Mouse (Mus musculus): ENCODE results near the gene Elf2. TPM values are rescaled to one million over a fixed set of nuclear protein-coding genes. Genes with fewer than 3 reads are reported as not detected.
A peak's percentile ranks its signal among the peaks of the same experiment; 100 is the strongest.

Elf2 gene
- polyA plus RNA-seq, 1 experiment from 2014 or later: 69.6 TPM

GRCm38 (mm10) chr3:51377878-51378664 lies 37.6 kb upstream of the Elf2 start:
- H3K27me3 ChIP-seq: no peaks in the 10 kb centered on the region
- ChIA-PET CTCF (no interaction called here), POLR2A (no interaction called here)
- peak; percentile 66 for ATAC-seq
- no peak for DNase-seq (ENCODE audit: low read depth, low spot score)
- in situ Hi-C loops (cut with MboI; ENCODE audit: low pct_unique_long_range_greater_than_20kb): loop anchor here (5.0 to 10.0 kb wide), 3 partner anchors 34 to 867 kb away; no protein-coding TSS in a partner anchor
- TF ChIP-seq CTCF (IDR thresholded peaks at IDR 0.05): peak; percentile 71

DNA sequence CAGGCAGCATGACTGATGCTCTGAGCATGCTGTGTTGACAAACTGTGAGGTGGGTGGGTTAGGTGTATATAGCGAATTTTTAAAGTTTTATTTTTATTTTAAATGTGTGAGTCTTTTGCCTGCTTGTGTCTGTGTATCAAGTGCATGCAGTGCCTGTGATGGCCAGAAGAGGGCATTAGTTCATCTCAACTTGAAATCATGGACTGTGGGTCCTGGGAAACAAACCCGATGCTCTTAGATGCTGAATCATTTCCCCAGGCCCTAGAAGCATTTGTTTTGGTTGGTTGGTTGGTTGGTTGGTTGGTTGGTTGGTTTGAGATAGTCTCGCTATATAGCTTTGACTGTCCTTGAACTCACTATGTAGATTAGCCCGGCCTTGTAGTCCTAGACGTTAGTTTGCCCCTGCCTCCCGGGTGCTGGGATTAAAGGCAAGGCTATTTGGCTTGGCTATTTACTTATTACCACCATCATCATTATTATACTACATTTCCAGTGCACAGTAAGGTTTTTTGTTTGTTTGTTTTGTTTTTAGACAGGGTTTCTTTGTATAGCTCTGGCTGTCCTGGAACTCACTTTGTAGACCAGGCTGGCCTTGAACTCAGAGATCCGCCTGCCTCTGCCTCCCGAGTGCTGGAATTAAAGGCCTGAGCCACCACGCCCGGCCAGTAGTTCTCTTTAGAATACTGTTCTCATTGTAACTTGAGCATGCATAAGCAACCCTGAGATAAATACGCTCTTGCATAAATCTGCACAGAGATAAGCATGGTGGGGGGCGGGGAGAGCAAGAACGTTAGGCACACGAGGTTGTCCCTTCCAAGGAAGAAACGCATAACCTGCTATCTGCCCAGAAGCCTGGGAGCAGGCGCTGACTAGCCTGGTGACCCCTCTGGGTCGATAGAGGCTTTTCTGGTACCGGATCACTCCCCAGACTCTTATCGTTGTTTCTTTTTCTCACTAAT lies 35.1 kb upstream of the Elf2 start:
- ChIA-PET CTCF (interaction anchor here (0.7 to 8.5 kb wide), 11 partner anchors 9 to 141 kb away, joined by 3 to 89 read pairs (median 4); partner anchors contain the start of genes Naa15 and Ndufc1), POLR2A (interaction anchor here (0.6 to 0.7 kb wide), 2 partner anchors 30 to 1121 kb away, joined by 3 read pairs; no protein-coding TSS in a partner anchor)
- DNase-seq (ENCODE audit: low read depth, low spot score): no peak
- in situ Hi-C loops (cut with MboI; ENCODE audit: low pct_unique_long_range_greater_than_20kb): loop anchor here (5.0 to 10.0 kb wide), 3 partner anchors 37 to 869 kb away; no protein-coding TSS in a partner anchor
- no peaks in the 10 kb centered on the region for H3K27me3 ChIP-seq
- no peak for ATAC-seq
- peak; percentile 90 for TF ChIP-seq CTCF (IDR thresholded peaks at IDR 0.05)

- ATAC-seq (no peak), DNase-seq (ENCODE audit: low read depth, low spot score) (no peak)
- ChIA-PET POLR2A (interaction anchor here (0.6 to 1.3 kb wide), 3 partner anchors 11 to 37 kb away, joined by 3 to 4 read pairs (median 4); partner anchors contain the start of gene Ndufc1), CTCF (interaction anchor here (1.0 to 8.5 kb wide), 6 partner anchors 9 to 37 kb away, joined by 3 to 89 read pairs (median 4); partner anchors contain the start of genes Mgarp, Naa15 and Ndufc1)
- peak; percentile 53 for TF ChIP-seq CTCF (IDR thresholded peaks at IDR 0.05)
- in situ Hi-C loops (cut with MboI; ENCODE audit: low pct_unique_long_range_greater_than_20kb): loop anchor here (10.0 kb wide), 1 partner anchor 871 kb away; no protein-coding TSS in a partner anchor
- no peaks in the 10 kb centered on the region for H3K27me3 ChIP-seq
These were observed 33.1 kb upstream of the Elf2 start for GRCm38 (mm10) chr3:51373544-51373943.

DNA sequence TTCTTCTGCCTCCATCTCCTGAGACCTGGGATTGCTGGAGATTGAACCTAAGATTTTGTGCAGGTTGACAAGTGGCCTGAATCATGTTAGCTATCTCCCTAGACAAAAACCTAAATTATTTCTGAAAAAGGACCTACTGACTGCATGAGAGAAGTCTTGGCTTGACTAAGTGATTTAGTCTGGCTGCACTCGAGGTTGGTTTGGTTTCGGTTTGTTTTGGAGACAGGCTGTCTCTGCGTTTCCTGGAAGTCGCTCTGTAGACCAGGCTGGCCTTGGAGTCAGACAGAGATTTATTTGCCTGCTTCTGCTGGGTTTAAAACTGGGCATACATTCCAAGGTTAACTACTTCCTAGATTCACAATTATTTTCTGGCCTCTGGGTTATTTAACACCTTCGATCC lies 32.4 kb upstream of the Elf2 start:
- no peak for TF ChIP-seq CTCF (IDR thresholded peaks at IDR 0.05)
- ATAC-seq: no peak
- POLR2A ChIA-PET: interaction anchor here (1.3 kb wide), 1 partner anchor 36 kb away, joined by 4 read pairs; the partner anchor contains the start of gene Ndufc1
- no peak for DNase-seq (ENCODE audit: low read depth, low spot score)
- in situ Hi-C loops (cut with MboI; ENCODE audit: low pct_unique_long_range_greater_than_20kb): loop anchor here (10.0 kb wide), 1 partner anchor 872 kb away; no protein-coding TSS in a partner anchor
- H3K27me3 ChIP-seq: no peaks in the 10 kb centered on the region
- CTCF ChIA-PET: interaction anchor here (1.5 to 8.5 kb wide), 2 partner anchors 23 to 38 kb away, joined by 4 to 89 read pairs; partner anchors contain the start of genes Mgarp, Naa15 and Ndufc1

DNA sequence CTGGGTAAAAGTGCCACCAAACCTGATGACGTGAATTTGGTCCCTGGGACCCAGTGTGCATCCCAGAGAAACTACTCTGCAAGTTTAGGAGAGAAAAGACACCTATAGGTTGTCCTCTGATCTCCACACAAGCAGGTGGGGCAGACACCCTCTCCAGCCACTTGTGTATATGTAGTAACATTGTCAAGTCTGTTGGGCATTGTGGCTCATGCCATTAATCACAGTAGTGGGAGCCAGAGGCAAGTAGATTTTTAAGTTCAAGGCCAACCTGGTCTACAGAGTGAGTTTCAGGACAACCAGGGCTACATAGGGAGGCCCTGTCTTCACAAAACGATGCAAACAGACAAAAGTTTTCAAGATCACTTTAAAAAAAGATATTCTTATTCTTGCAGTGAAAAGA lies 31.4 kb upstream of the Elf2 start:
- TF ChIP-seq CTCF (IDR thresholded peaks at IDR 0.05): no peak
- in situ Hi-C loops (cut with MboI; ENCODE audit: low pct_unique_long_range_greater_than_20kb): loop anchor here (10.0 kb wide), 1 partner anchor 873 kb away; no protein-coding TSS in a partner anchor
- no peak for ATAC-seq
- ChIA-PET CTCF (interaction anchor here (1.2 to 8.5 kb wide), 2 partner anchors 24 to 39 kb away, joined by 3 to 89 read pairs; partner anchors contain the start of genes Mgarp, Naa15 and Ndufc1), POLR2A (no interaction called here)
- no peak for DNase-seq (ENCODE audit: low read depth, low spot score)
- H3K27me3 ChIP-seq: no peaks in the 10 kb centered on the region

DNA sequence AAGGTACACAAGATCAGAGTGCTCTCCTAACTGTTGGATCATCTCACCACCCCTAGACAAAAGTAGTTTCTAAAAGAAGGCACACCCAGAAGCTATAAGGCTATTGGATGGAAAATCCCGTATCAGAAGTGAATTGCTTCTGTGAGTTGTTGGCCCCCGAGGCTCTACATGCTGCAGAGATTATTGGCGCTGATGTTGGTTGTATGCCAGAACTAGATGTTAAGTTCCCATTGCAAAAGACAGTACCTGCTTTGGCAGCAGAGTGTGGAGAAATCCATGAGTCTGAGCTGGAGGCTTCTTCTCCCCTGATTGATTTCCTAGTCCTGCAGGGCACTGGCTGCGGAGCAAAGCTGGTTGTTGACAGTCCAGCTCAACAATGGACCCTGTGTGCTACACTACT lies 27.5 kb upstream of the Elf2 start:
- no peak for TF ChIP-seq CTCF (IDR thresholded peaks at IDR 0.05)
- H3K27me3 ChIP-seq: no peaks in the 10 kb centered on the region
- ChIA-PET CTCF (interaction anchor here (1.2 to 1.9 kb wide), 4 partner anchors 12 to 134 kb away, joined by 3 to 8 read pairs (median 4); no protein-coding TSS in a partner anchor), POLR2A (no interaction called here)
- no peak for DNase-seq (ENCODE audit: low read depth, low spot score)
- no peak for ATAC-seq
- in situ Hi-C loops (cut with MboI; ENCODE audit: low pct_unique_long_range_greater_than_20kb): loop anchor here (5.0 kb wide), 1 partner anchor 81 kb away; no protein-coding TSS in a partner anchor

- TF ChIP-seq CTCF (IDR thresholded peaks at IDR 0.05): no peak
- no peak for DNase-seq (ENCODE audit: low read depth, low spot score)
- POLR2A ChIA-PET: interaction anchor here (0.5 kb wide), 1 partner anchor 142 kb away, joined by 3 read pairs; no protein-coding TSS in a partner anchor
- CTCF ChIA-PET: interaction anchor here (1.4 to 3.4 kb wide), 5 partner anchors 23 to 132 kb away, joined by 5 to 33 read pairs (median 13); partner anchors contain the start of gene Ndufc1
- ATAC-seq: no peak
- H3K27me3 ChIP-seq: no peaks in the 10 kb centered on the region
- in situ Hi-C loops (cut with MboI; ENCODE audit: low pct_unique_long_range_greater_than_20kb): loop anchor here (5.0 kb wide), 1 partner anchor 80 kb away; no protein-coding TSS in a partner anchor
These were observed 26.5 kb upstream of the Elf2 start for GRCm38 (mm10) chr3:51366926-51367325.

- H3K27me3 ChIP-seq: no peaks in the 10 kb centered on the region
- ATAC-seq (peak; percentile 64), DNase-seq (ENCODE audit: low read depth, low spot score) (no peak)
- CTCF ChIA-PET: interaction anchor here (0.6 to 4.3 kb wide), 19 partner anchors 10 to 136 kb away, joined by 3 to 33 read pairs (median 8); partner anchors contain the start of gene Ndufc1
- in situ Hi-C loops (cut with MboI; ENCODE audit: low pct_unique_long_range_greater_than_20kb): loop anchor here (5.0 kb wide), 1 partner anchor 78 kb away; no protein-coding TSS in a partner anchor
- TF ChIP-seq CTCF (IDR thresholded peaks at IDR 0.05): peak; percentile 53
- POLR2A ChIA-PET: interaction anchor here (0.9 to 1.4 kb wide), 3 partner anchors 31 to 69 kb away, joined by 3 read pairs; no protein-coding TSS in a partner anchor
These were observed 25.0 kb upstream of the Elf2 start for GRCm38 (mm10) chr3:51365517-51365882.
